Mouse (Mus musculus) left cerebral cortex, postnatal 14 days (tissue): Measurements from ENCODE around the gene Tulp4. TPM values are rescaled to one million over a fixed set of nuclear protein-coding genes. Genes with fewer than 3 reads are reported as not detected.
"Not testable (repeated sequence)": the region's sequence is repeated elsewhere in the genome, so short reads cannot be mapped to it uniquely, and the experiment has no call there.

Experiments used
- DNase-seq, 2 experiments: peaks; one replicate each; pipeline ENCODE4 v3.0.0; 2021 to 2022; ENCODE audit warnings: low spot score in 2 of 2, mixed read lengths in 1 of 2
- intact Hi-C: fragments of 180-260 bp; cut with DNase I; formaldehyde crosslinking; loops from one replicate; pipeline ENCODE4 v1.15.1; 2025
- total RNA-seq, 2 experiments: library from RNA; stranded (reverse); gene quantifications; 2 replicates each; pipeline ENCODE4 v1.2.3; 2021

Gene Tulp4
- total RNA-seq, 2 experiments from 2014 or later, result 236 to 261 TPM

DNA sequence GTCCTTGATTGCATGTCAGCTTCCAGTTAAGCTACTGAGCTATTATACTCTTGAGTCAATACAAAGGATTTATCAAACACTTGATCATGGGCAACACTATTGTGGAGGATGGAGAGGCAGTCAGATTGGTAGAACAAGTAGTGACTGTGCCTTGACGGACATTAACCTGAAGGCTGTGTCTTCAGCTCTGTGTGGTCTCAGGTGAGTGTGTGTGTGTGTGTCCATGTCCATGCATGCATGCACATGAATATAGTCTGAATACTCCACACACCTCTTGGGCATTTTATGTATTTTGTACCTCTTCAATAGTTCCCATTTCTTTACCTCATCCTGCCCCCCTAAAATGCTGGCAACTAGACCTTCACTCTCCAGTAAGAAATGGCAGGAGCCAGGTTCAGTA lies 145.1 kb downstream of the Tulp4 start:
- DNase-seq, intact Hi-C loops: not testable (repeated sequence)

GRCm38 (mm10) chr17:6256400-6257069 lies 150.3 kb downstream of the Tulp4 start, which contains the start of gene Tmem181a:
Gene Tmem181a, plus strand, starts transcription at chr17:6256860.
- DNase-seq, intact Hi-C loops: not testable (repeated sequence)

GRCm38 (mm10) chr17:6257070-6257456 lies 150.8 kb downstream of the Tulp4 start:
- peak; percentile 71 to 90 for DNase-seq
- intact Hi-C loops, result not testable (repeated sequence)

DNA sequence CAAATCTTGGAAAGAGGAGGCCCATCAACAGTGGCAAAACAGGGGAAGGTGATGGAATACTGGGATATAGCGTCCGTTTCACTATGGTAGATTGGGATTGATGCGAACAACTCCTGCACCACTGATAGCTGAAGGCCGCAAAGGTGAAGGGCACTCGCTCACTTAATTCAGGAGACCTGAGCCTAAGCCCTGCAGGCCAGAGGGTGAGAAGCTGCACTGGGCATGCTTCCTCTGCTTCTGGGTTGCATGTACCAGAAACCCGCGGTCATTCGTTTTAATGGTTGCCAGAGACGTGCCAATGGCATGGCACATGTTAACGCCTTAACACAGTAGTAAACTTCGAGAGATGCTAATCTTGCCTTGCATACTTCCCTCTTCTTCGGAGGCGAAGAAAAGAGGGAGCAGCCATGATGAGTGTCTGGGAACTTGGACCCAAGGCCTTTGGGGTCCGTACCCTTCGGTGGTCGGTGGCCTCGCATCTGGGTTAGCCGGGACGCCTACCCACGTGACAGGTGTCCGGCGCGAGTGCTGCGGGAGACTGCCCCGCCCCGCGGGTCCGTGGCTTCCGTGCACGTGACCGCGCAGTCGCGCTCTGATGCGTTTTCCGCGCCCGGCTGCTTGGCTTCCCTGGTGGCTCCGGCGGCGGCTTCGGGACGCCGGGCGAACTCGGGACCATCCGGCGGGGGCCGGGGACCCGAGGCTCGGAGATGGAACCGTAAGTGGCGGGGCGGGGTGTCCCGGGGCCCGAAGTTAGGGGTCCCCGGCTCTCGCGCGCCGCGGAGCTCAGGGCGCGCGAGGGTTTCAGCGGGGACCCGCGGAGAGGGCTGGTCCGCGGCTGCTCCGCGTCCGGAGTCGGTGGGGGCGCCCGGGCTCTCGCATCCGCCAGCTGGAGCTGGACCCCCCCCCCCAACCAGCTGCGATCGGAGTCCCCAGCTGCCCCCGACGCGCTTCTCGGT lies 163.9 kb downstream of the Tulp4 start:
- intact Hi-C loops, DNase-seq: not testable (repeated sequence)

- DNase-seq, intact Hi-C loops: not testable (repeated sequence)
Measured at GRCm38 (mm10) chr17:6270840-6271239, 164.6 kb downstream of the Tulp4 start.

GRCm38 (mm10) chr17:6271970-6272369 lies 165.7 kb downstream of the Tulp4 start:
- DNase-seq, intact Hi-C loops: not testable (repeated sequence)

DNA sequence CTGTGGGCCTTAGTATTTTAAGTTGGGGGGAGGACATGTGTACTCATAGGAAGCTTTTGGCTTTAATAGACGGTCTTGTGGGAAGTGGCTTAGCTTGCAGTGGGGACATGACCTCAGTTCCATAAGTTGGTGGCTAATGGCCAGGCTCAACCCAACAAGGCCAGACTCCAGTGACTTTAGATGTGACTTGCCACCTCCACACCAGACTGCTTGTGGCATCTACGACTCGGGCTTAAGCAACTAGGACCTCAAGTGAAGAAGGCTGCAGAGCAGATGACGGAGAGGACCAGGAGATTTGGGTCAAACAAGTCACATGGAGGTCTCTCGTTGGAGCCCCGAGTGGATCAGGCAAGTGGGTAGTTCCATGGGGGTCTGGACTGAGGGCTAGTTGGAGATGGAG lies 168.5 kb downstream of the Tulp4 start:
- intact Hi-C loops, result not testable (repeated sequence)

DNA sequence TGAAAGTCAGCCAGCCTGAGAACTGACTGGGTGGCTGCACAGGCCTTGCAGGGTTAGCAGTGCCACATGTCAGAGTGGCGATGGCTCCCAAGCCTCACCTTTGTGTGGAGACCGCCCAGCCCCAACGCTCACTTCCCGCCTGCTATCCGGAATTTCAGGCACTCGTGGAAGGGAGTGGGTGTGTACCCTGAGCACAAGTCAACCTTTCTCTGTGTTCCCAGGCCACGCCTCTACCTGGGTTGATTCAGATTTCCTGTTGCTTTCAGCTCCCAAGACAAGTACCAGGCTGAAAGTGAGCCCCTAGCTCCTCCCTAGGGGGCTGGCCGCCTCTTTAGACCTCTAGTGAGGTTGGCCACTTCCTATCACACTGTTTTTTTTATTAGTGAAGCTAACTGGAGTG lies 173.0 kb downstream of the Tulp4 start:
- intact Hi-C loops, DNase-seq: not testable (repeated sequence)

More for the DNA sequence above, 168.5 kb downstream of the Tulp4 start:
- not testable (repeated sequence) for DNase-seq

DNA sequence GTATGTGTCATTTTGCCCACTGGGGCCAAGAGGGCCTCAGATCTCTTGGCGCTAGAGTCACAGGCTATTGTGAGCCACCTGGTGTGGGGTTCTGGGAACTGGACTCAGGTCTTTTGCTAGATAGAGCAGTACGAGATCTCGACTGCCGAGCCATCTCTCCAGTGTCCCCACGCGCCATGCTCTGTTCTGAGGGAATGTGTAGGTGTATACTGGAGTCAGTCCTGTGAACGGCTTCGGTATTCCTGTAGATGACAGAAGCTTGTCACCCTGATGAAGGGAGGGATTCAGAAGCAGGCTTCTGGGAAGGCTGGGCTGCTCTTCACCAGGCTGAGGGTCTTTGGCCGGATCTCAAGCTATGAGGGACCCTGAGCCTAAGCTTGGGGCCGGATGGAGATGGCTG lies 173.5 kb downstream of the Tulp4 start:
- DNase-seq, intact Hi-C loops: not testable (repeated sequence)

- intact Hi-C loops, DNase-seq: not testable (repeated sequence)
Measured at GRCm38 (mm10) chr17:6280513-6280912, 174.3 kb downstream of the Tulp4 start.

DNA sequence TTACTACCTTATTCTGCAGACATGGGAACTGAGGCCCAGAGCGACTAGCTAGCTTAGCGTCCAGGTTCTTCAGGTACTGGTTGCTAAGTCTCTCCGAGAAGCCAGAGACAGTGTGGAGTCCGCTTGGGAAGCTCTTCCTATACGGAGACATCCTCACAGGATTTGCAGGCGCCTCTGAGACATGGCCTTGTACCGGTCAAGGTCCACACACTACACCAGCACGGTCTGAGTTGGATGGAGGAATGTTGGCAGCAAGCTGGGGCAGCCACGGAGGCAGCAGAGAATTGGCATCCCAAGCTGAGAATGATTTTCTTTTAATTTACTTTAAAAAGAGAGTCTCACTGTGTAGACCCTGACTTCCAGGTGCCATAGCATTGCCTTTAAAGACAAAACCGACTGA lies 176.9 kb downstream of the Tulp4 start:
- DNase-seq, intact Hi-C loops: not testable (repeated sequence)

- intact Hi-C loops, DNase-seq: not testable (repeated sequence)
Measured at GRCm38 (mm10) chr17:6286169-6286568, 179.9 kb downstream of the Tulp4 start.

DNA sequence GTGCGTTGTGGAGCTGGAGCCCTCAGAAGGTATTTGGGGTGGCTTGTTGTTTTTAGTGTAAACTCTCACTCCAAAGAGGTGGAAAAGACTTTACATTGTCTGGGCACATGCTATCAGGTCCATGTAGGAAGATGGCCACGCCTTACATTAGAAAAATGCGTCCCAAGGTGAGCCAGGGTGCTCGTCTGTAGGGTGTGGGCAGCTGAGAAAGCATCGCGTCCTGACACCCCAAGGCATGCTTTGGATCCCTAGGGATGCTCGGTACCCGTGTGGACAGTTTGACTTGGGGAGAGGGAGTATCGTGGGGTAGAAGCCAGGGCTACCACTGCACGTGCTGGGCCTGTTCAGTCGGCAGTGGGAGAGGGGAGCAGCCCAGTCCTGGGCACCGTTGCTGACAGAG lies 182.8 kb downstream of the Tulp4 start:
- DNase-seq, intact Hi-C loops: not testable (repeated sequence)

- DNase-seq, intact Hi-C loops: not testable (repeated sequence)
Measured at GRCm38 (mm10) chr17:6293882-6294281, 187.6 kb downstream of the Tulp4 start.

DNA sequence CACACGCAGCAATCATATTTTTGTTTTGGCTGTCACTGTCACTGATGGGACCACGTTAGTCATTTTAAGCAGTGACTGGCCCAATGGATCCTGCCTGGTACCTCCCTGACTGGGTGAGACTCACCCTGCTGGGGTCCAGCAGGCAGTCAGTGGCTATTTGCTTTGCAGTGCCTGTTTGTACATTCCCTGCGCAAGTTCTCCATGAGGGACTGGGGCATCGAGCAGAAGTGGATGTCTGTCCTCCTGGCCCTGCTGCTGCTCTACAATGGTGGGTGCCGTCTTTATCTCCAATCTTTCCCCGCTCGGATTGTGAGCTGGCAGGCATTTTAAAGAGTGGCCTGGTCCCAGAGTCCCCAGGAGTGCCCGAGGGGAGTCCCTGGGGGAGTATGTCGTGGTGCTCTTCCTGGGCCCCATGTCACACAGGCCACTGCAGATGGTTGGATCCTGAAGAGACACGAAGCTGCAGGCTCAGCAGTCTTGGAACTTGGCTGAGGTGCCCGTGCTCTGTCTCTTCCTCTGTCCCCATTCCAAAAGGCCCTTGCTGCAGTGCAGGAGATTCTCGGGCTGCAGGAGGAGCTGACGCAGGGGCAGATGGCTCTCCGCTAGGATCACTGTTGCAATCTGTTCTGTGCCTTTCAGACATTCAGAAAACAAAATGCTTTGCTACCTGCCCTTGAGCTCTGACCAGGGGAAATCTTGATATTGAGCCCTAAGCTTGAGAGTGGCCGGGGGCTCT lies 191.0 kb downstream of the Tulp4 start:
- intact Hi-C loops, DNase-seq: not testable (repeated sequence)

- DNase-seq, intact Hi-C loops: not testable (repeated sequence)
Measured at GRCm38 (mm10) chr17:6300190-6300863, 194.1 kb downstream of the Tulp4 start.
